Mouse (Mus musculus) cerebellum, adult 2 months (tissue): ENCODE measurements around the gene Gm12886.

ENCODE experiments used
- CTCF ChIP-seq: fragments of 200-500 bp; IDR thresholded peaks from 2 replicates; pipeline ENCODE4 v1.5.1; 2011; ENCODE audit warnings: low read depth, mild to moderate bottlenecking, control low read depth, low read length, moderate library complexity, borderline replicate concordance; ENCODE audit not compliant: insufficient read depth
- POLR2A ChIP-seq: fragments of 200-500 bp; IDR thresholded peaks from 2 replicates; pipeline ENCODE4 v1.6.1; 2011; ENCODE audit warnings: low read length, control low read depth, borderline replicate concordance; ENCODE audit not compliant: insufficient read depth

DNA sequence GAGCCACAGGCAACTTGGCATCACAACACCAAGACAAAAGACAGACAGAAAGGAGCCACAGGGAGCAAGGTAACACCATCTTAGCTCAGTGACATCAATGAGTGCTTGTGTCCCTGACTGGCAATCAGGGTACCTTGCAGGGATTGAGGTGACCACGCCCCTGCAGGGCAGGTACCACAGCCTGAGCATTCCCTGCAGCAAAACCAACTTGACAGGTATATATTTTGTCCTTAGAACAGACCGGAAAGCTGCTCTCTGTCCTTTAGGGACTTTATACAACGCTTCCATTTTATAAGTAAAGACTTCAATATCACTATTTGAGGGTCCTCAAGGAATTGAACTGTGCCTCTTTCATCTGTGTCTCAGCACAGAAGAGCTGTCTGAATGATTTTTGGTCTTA lies at the start of gene Gm12886:
- TF ChIP-seq CTCF (no peak), POLR2A (no peak)
